Mouse (Mus musculus): ENCODE results near the gene Cdk1. TPM values are rescaled to one million over a fixed set of nuclear protein-coding genes. Genes with fewer than 3 reads are reported as not detected.
A peak's percentile ranks its signal among the peaks of the same experiment; 100 is the strongest.

Cdk1 gene
- polyA plus RNA-seq, 1 experiment = not detected

DNA sequence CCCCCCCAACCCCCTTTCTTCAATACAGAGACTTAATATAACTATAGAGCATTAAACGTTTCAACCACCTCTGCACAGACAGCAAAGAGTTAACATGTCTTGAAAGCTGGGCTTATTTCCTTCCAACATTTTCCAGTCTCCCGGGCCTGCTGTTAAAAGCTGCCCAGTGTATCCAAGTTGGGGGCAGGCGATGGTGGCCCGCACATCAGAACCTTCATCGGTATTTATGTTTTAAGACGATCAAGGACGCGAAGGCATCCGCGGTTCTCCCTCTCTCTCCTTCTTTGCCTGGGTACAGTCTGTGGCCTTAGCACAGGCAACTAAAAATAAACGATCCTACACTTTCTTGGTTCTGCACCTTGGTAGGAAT lies 911 bp downstream of the Cdk1 start:
- 11% methylated on average over 11 of the region's 11 CpGs for WGBS
- no peak overlapping the region for H3K27ac ChIP-seq (ENCODE audit: insufficient read depth, low read depth, low read length)
- H3K4me1 ChIP-seq (ENCODE audit: control insufficient read depth, insufficient read depth, low read length) = peaks cover 9% of the 10 kb centered on the region; the same call in 1 of the 2 replicates
- H3K4me3 ChIP-seq (ENCODE audit: insufficient read depth, low read depth, low read length) = no peak overlapping the region; the same call in 1 of the 2 replicates
- TF ChIP-seq CTCF (IDR thresholded peaks at IDR 0.05; ENCODE audit: insufficient read depth, low read depth, low read length) (no peak), POLR2A (IDR thresholded peaks at IDR 0.05; ENCODE audit: insufficient read depth, low read depth, low read length) (no peak)

- no peak overlapping the region for H3K27ac ChIP-seq (ENCODE audit: insufficient read depth, low read depth, low read length)
- WGBS = 26% methylated on average over 12 of the region's 12 CpGs
- no peak overlapping the region for H3K4me3 ChIP-seq (ENCODE audit: insufficient read depth, low read depth, low read length)
- TF ChIP-seq CTCF (IDR thresholded peaks at IDR 0.05; ENCODE audit: insufficient read depth, low read depth, low read length) (no peak), POLR2A (IDR thresholded peaks at IDR 0.05; ENCODE audit: insufficient read depth, low read depth, low read length) (no peak)
- H3K4me1 ChIP-seq (ENCODE audit: control insufficient read depth, insufficient read depth, low read length) = peaks cover 9% of the 10 kb centered on the region; the same call in 1 of the 2 replicates
Measured at GRCm38 (mm10) chr10:69351071-69351841, 1.5 kb downstream of the Cdk1 start.

DNA sequence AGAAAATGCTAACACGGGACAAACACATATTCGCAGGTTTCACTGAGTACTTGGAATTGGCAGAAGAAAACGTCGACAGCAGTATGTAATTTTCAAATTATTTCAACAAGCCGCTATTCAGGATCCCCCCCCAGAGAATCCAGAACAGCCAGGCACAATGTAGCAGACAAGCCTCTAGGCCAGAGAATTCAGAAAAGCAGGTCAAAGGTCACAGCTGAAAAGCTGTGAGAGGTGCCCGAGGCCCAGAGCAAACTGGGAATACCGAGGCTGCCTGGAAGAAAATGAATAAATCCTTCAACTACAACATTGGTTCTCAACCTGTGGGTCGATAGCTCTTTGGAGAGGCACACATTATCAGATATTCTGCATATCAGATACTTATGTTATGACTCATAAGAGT lies 4.5 kb downstream of the Cdk1 start:
- H3K27ac ChIP-seq (ENCODE audit: insufficient read depth, low read depth, low read length) = no peak overlapping the region
- TF ChIP-seq POLR2A (IDR thresholded peaks at IDR 0.05; ENCODE audit: insufficient read depth, low read depth, low read length) (no peak), CTCF (IDR thresholded peaks at IDR 0.05; ENCODE audit: insufficient read depth, low read depth, low read length) (no peak)
- no peak overlapping the region for H3K4me3 ChIP-seq (ENCODE audit: insufficient read depth, low read depth, low read length)
- 72% methylated on average over 8 of the region's 8 CpGs for WGBS
- H3K4me1 ChIP-seq (ENCODE audit: control insufficient read depth, insufficient read depth, low read length) = peaks cover 9% of the 10 kb centered on the region; the same call in 1 of the 2 replicates

GRCm38 (mm10) chr10:69342328-69342727 lies 10.4 kb downstream of the Cdk1 start:
- Histone ChIP-seq H3K4me3 (ENCODE audit: insufficient read depth, low read depth, low read length) (no peak overlapping the region), H3K27ac (ENCODE audit: insufficient read depth, low read depth, low read length) (no peak overlapping the region), H3K4me1 (ENCODE audit: control insufficient read depth, insufficient read depth, low read length) (peaks cover under 1% of the 10 kb centered on the region)
- 94% methylated on average over 9 of the region's 9 CpGs for WGBS
- TF ChIP-seq CTCF (IDR thresholded peaks at IDR 0.05; ENCODE audit: insufficient read depth, low read depth, low read length) (no peak), POLR2A (IDR thresholded peaks at IDR 0.05; ENCODE audit: insufficient read depth, low read depth, low read length) (no peak)

DNA sequence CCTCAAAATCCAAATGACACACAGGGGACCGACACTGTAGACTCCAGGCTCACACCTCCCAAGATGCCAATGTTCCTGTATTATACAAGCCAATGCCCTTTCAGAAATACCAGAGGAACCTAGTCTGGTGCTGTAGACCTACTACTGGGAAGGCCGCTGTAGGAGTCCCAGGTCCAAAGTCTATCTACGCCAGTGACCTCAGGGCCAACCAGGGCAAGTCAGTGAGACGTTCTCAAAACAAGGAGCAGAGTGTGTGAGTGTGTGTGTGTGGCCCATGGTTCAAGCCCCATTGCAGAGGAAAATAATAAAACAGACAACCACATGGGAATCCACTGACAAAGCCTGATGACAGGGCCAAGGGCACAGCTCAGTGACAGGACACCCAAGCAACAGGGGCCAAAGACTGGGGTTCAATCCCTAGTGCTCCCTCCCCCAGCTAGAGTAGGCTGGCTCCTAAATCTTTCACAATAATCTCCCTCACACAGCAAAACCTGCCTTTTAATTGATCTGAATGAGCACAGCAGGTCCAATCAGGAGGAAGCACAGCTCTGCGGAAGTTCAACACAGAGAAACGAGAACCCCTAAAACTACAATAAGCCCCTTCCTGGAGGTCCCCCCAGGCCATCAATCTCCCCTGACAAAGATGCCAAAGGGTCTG lies 11.0 kb downstream of the Cdk1 start:
- Histone ChIP-seq H3K27ac (ENCODE audit: insufficient read depth, low read depth, low read length) (no peak overlapping the region), H3K4me3 (ENCODE audit: insufficient read depth, low read depth, low read length) (no peak overlapping the region), H3K4me1 (ENCODE audit: control insufficient read depth, insufficient read depth, low read length) (peaks cover 4% of the 10 kb centered on the region)
- TF ChIP-seq POLR2A (IDR thresholded peaks at IDR 0.05; ENCODE audit: insufficient read depth, low read depth, low read length) = no peak
- TF ChIP-seq CTCF (IDR thresholded peaks at IDR 0.05; ENCODE audit: insufficient read depth, low read depth, low read length) = no peak
- 93% methylated on average over 6 of the region's 6 CpGs for WGBS

DNA sequence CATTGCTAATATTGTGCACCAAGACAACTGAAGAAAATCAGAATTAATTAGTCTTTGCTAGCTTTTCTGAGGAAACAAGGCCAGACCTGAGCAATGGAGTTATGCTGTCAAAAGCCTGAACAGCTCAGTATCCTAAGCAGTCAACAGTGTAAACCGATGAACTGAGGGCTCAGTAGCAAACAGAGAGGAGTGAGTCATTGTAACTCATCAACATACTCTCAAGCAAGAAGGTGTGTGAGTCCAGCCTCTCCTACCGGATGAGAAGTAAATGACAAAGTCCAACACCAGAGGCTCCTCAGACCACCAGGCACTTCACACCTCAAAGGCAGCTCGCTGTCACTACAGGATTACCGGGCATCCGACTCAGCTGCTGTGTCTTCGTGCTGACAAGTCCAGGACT lies 12.7 kb downstream of the Cdk1 start:
- WGBS = 92% methylated on average over 6 of the region's 6 CpGs
- TF ChIP-seq POLR2A (IDR thresholded peaks at IDR 0.05; ENCODE audit: insufficient read depth, low read depth, low read length) = no peak
- peaks cover 13% of the 10 kb centered on the region for H3K4me1 ChIP-seq (ENCODE audit: control insufficient read depth, insufficient read depth, low read length)
- H3K27ac ChIP-seq (ENCODE audit: insufficient read depth, low read depth, low read length) = no peak overlapping the region
- no peak overlapping the region for H3K4me3 ChIP-seq (ENCODE audit: insufficient read depth, low read depth, low read length)

DNA sequence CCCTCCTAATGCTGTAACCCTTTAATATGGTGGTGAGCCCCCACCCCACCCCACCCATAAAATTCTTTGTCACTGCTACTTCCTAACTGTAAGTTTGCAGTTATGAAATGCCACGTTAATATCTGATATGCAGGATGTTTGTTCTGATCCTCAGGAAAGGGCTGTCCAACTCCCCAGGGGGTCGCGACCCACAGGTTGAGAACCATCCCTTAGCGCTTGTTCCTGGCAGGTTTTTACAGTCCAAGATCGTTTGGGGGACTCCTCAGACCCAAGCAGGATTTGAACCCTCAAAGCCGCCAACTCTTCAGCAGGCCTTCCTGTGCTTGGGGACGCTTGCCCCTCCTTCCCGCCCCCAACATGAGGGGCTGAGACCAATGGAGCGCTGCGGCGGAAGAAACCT lies 16.5 kb downstream of the Cdk1 start:
- 91% methylated on average over 11 of the region's 11 CpGs for WGBS
- H3K27ac ChIP-seq (ENCODE audit: insufficient read depth, low read depth, low read length) = no peak overlapping the region
- H3K4me1 ChIP-seq (ENCODE audit: control insufficient read depth, insufficient read depth, low read length) = peaks cover 20% of the 10 kb centered on the region
- H3K4me3 ChIP-seq (ENCODE audit: insufficient read depth, low read depth, low read length) = no peak overlapping the region
- no peak for TF ChIP-seq CTCF (IDR thresholded peaks at IDR 0.05; ENCODE audit: insufficient read depth, low read depth, low read length)
- no peak for TF ChIP-seq POLR2A (IDR thresholded peaks at IDR 0.05; ENCODE audit: insufficient read depth, low read depth, low read length)

DNA sequence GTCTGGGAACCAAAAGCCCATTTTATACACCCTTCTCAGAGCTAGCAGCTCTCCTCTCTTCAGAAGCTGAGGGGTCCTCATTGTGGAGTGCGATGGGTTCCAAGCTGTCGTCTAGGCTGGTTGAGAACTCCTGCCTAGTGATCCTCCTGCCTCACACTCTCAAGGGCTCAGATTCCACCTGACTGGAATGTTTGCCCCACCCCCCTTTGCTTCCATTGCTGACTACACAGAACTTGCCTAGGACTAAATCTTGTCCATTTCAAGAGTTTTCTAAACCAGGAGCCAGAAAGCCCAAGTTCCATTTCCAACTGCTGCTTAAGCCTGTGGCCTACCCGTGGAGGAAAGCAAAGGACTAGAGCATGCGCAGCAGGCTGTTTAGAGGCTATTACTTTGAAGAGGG lies 17.1 kb downstream of the Cdk1 start:
- H3K4me3 ChIP-seq (ENCODE audit: insufficient read depth, low read depth, low read length) = no peak overlapping the region
- WGBS = 74% methylated on average over 4 of the region's 4 CpGs
- no peak for TF ChIP-seq CTCF (IDR thresholded peaks at IDR 0.05; ENCODE audit: insufficient read depth, low read depth, low read length)
- TF ChIP-seq POLR2A (IDR thresholded peaks at IDR 0.05; ENCODE audit: insufficient read depth, low read depth, low read length) = no peak
- peak overlapping the region; percentile 58 for H3K27ac ChIP-seq (ENCODE audit: insufficient read depth, low read depth, low read length)
- peaks cover 20% of the 10 kb centered on the region for H3K4me1 ChIP-seq (ENCODE audit: control insufficient read depth, insufficient read depth, low read length)

DNA sequence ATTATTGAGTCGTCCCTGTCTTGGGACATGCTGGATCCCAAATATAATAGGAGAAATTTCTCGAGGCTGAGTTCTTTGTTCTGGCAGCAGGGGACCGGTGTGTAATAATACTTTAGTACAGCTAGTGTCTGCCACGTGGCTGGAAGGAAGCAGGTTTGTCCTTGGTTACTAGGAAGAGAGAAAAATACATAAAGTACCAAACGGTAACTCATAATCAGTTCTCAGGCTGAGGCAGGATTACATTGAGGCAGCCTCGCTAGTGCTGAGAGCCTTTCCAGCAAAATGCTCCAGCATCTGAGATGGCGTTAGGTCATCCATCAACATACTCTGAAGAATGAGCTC lies 17.6 kb downstream of the Cdk1 start:
- H3K4me1 ChIP-seq (ENCODE audit: control insufficient read depth, insufficient read depth, low read length) = peaks cover 20% of the 10 kb centered on the region
- 20% methylated on average over 7 of the region's 7 CpGs for WGBS
- H3K4me3 ChIP-seq (ENCODE audit: insufficient read depth, low read depth, low read length) = no peak overlapping the region
- peak overlapping the region; percentile 58 for H3K27ac ChIP-seq (ENCODE audit: insufficient read depth, low read depth, low read length)
- TF ChIP-seq POLR2A (IDR thresholded peaks at IDR 0.05; ENCODE audit: insufficient read depth, low read depth, low read length) (no peak), CTCF (IDR thresholded peaks at IDR 0.05; ENCODE audit: insufficient read depth, low read depth, low read length) (no peak)

Measured in olfactory bulb, adult 2 months (tissue).